Mouse (Mus musculus) common myeloid progenitor, adult 5-6 weeks (primary cell): Measurements from ENCODE around the gene Gramd1b. TPM values are rescaled to one million over a fixed set of nuclear protein-coding genes. Genes with fewer than 3 reads are reported as not detected.

Experiments used
- ATAC-seq: replicated peaks from 2 replicates; pipeline ENCODE4 v1.8.0; 2016; ENCODE audit warnings: low read depth, mild to moderate bottlenecking, moderate TSS enrichment, inconsistent platforms; ENCODE audit not compliant: poor library complexity, severe bottlenecking
- total RNA-seq: library from RNA; stranded (forward); fragments of 200-1000, 187-1606 nt; gene quantifications from 2 replicates; pipeline ENCODE4 v1.2.3, GENCODE M21; 2017

Gramd1b gene
- total RNA-seq, 1 experiment from 2014 or later, result 8.5 TPM

- ATAC-seq, result no peak
These were observed 93.3 kb downstream of the Gramd1b start for GRCm38 (mm10) chr9:40437891-40438290.

GRCm38 (mm10) chr9:40433286-40433685, 97.9 kb downstream of the Gramd1b start:
- no peak for ATAC-seq

GRCm38 (mm10) chr9:40430969-40431368, 100.2 kb downstream of the Gramd1b start:
- ATAC-seq, result no peak

GRCm38 (mm10) chr9:40427663-40428062, 103.5 kb downstream of the Gramd1b start:
- no peak for ATAC-seq

- no peak for ATAC-seq
These were observed 104.8 kb downstream of the Gramd1b start for GRCm38 (mm10) chr9:40426282-40426964.

- ATAC-seq, result no peak
These were observed 106.3 kb downstream of the Gramd1b start for GRCm38 (mm10) chr9:40424874-40425273.

GRCm38 (mm10) chr9:40423427-40423867, 107.7 kb downstream of the Gramd1b start:
- peak; percentile 89 for ATAC-seq

GRCm38 (mm10) chr9:40422368-40423057, 108.7 kb downstream of the Gramd1b start:
- no peak for ATAC-seq

GRCm38 (mm10) chr9:40420652-40421335, 110.4 kb downstream of the Gramd1b start:
- ATAC-seq, result no peak

- no peak for ATAC-seq
These were observed 112.4 kb downstream of the Gramd1b start for GRCm38 (mm10) chr9:40418803-40419202.

GRCm38 (mm10) chr9:40416150-40416549, 115.0 kb downstream of the Gramd1b start:
- ATAC-seq, result no peak

GRCm38 (mm10) chr9:40414904-40415766, 116.0 kb downstream of the Gramd1b start:
- peak; percentile 94 for ATAC-seq

- ATAC-seq, result peak; percentile 82
These were observed 116.7 kb downstream of the Gramd1b start for GRCm38 (mm10) chr9:40414498-40414903.

- ATAC-seq, result no peak
These were observed 117.6 kb downstream of the Gramd1b start for GRCm38 (mm10) chr9:40413601-40414000.

GRCm38 (mm10) chr9:40412931-40413330, 118.3 kb downstream of the Gramd1b start:
- no peak for ATAC-seq

GRCm38 (mm10) chr9:40412246-40412645, 118.9 kb downstream of the Gramd1b start:
- no peak for ATAC-seq

GRCm38 (mm10) chr9:40410895-40411294, 120.3 kb downstream of the Gramd1b start:
- no peak for ATAC-seq

- no peak for ATAC-seq
These were observed 122.1 kb downstream of the Gramd1b start for GRCm38 (mm10) chr9:40409071-40409470.

GRCm38 (mm10) chr9:40408415-40408814, 122.8 kb downstream of the Gramd1b start:
- no peak for ATAC-seq

GRCm38 (mm10) chr9:40407876-40408275, 123.3 kb downstream of the Gramd1b start:
- ATAC-seq, result no peak
